Mouse (Mus musculus) left cerebral cortex, postnatal 4 days (tissue): ENCODE measurements around the gene Bmp8a. TPM values are rescaled to one million over a fixed set of nuclear protein-coding genes. Genes with fewer than 3 reads are reported as not detected.
"Not testable (repeated sequence)": the region's sequence is repeated elsewhere in the genome, so short reads cannot be mapped to it uniquely, and the experiment has no call there.

ENCODE experiments used
- DNase-seq: peaks from one replicate; pipeline ENCODE4 v3.0.0-alpha.2; 2022
- intact Hi-C: fragments of 180-260 bp; cut with DNase I; formaldehyde crosslinking; loops from one replicate; pipeline ENCODE4 v1.15.1; 2025
- total RNA-seq, 2 experiments: library from RNA; stranded (reverse); gene quantifications; 2 replicates each; pipeline ENCODE4 v1.2.3; 2021

Gene Bmp8a
- total RNA-seq, 2 experiments from 2014 or later = 0.20 TPM; not detected in 1

DNA sequence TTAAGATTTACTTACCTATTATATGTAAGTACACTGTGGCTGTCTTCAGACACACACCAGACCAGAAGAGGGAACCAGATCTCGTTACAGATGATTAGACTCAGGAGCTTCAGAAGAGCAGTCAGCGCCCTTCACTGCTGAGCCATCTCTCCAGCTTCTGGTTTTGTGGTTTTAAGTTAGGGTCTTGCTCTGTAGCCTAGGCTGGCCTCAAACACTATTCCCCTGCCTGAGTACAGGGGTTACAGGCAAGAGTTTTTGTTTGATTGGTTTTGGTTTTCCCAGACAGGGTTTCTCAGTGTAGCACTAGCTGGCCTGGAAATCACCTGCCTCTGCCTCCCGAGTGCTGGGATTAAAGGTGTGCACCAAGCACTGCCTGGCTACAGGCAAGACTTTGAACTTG is 50.7 kb downstream of the Bmp8a start:
- intact Hi-C loops = no loop called here
- no peak for DNase-seq

GRCm38 (mm10) chr4:123289038-123289437 is 54.0 kb downstream of the Bmp8a start:
- no peak for DNase-seq
- intact Hi-C loops = no loop called here

GRCm38 (mm10) chr4:123286790-123287189 is 56.3 kb downstream of the Bmp8a start:
- intact Hi-C loops = no loop called here
- no peak for DNase-seq

GRCm38 (mm10) chr4:123284731-123285624 is 58.1 kb downstream of the Bmp8a start:
- DNase-seq = no peak
- intact Hi-C loops = no loop called here

- intact Hi-C loops, DNase-seq: not testable (repeated sequence)
Measured at GRCm38 (mm10) chr4:123283675-123284064, 59.4 kb downstream of the Bmp8a start.

DNA sequence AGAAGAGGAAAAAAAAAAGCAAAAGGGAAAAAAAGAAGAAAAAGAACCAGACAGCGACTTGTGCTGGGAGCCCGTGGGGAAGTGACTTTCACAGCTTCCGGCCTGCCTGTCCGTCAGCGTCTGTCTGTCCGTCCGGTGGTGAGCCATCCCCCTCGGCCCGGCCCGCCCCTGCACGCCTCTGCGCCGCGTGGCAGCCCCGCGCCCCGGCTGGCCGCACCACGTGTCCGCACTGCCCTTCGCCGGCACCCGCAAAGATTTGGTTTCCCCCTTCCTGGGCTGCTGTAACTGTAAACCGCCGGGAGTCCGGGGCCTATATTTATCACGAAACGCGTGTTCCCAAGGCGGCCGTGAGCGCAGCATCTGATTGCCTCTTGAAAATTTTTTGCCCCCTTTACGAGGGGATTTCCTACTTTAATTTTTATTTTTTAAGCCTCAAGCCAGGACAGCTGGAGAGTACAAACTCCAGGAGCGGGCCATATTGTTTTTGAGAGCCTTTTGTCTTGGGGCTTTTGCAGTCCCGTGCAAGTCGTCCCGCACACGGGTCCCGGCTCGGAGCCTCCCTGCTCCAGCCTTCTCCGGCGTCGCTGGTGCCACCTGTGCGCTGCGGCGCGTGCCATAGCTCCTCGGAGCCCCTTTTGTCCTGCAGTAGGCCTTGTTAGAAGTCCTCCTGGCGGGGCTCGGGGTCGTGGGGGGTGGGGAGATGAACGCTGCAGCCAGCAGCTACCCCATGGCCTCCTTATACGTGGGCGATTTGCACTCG is 60.0 kb downstream of the Bmp8a start:
- DNase-seq, intact Hi-C loops: not testable (repeated sequence)

DNA sequence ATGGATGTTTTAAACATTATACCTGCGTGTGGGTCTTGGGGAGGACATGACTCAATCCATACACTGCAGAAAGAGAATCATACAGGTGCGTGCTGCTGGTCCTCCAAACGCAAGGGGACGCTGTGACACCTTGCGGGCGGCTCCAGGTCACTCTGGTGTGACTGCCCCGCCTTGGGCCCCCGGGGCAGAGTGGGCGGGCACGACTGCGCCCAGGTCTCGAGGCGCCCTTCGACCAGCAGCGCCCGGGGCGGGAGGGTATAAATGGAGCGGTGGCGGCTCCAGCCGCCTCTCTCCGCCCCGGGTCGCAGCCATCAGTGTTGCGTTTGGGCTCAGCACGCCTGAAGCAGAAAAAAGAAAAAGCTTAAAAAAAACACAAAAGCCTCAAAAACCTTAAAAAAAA is 60.6 kb downstream of the Bmp8a start:
- DNase-seq = peak; percentile 90
- intact Hi-C loops = no loop called here

DNA sequence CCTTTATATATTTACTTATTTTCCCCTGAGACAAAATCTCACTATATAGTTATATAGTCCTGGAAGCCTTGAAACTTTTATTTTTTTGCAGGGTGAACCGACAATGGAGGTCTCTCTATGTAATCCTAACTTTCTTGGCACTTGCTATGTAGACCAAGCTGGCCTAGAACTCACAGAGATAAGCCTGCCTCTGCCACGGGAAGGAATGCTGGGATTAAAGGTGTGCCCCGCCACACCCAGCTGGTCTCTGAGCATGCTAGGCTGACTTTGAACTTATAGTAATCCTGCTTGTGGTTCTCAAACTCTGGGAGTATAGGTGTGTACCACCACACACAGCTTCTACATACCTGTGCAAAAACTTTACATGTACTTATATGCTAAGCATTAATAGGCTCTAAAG is 62.9 kb downstream of the Bmp8a start:
- intact Hi-C loops = no loop called here
- DNase-seq = no peak

- DNase-seq = no peak
- intact Hi-C loops = no loop called here
Measured at GRCm38 (mm10) chr4:123271063-123271462, 72.0 kb downstream of the Bmp8a start.

Other genes with a start within 250 kb of the Bmp8a start
- under 1 TPM; 0.34 to 0.82 TPM for gene Bmp8b, start 238.1 kb downstream of the Bmp8a start, total RNA-seq
- under 1 TPM in 1 of 2 experiments, not detected in 1; 0.77 TPM for gene Oxct2b, start 227.0 kb downstream of the Bmp8a start, total RNA-seq
- 10 to 100 TPM; 30.3 to 31.5 TPM for gene Ppie, start 203.3 kb downstream of the Bmp8a start, total RNA-seq
- gene Hpcal4, start 160.0 kb downstream of the Bmp8a start, total RNA-seq = 10 to 100 TPM; 69.1 to 73.9 TPM
- gene Nt5c1a, start 141.7 kb downstream of the Bmp8a start, total RNA-seq = 1 to 10 TPM; 3.6 to 4.9 TPM
- 1 to 10 TPM; 5.9 to 6.6 TPM for gene Heyl, start 109.7 kb downstream of the Bmp8a start, total RNA-seq
- gene Pabpc4, start 80.9 kb downstream of the Bmp8a start, total RNA-seq = 10 to 100 TPM; 62.6 to 65.5 TPM
- under 1 TPM in 1 of 2 experiments, not detected in 1; 0.22 TPM for gene Oxct2a, start 19.6 kb downstream of the Bmp8a start, total RNA-seq